Mouse (Mus musculus) heart, embryonic 16.5 days (tissue): ENCODE data around the gene Atxn2. TPM values are rescaled to one million over a fixed set of nuclear protein-coding genes. Genes with fewer than 3 reads are reported as not detected.

Experiments used
- ATAC-seq: fragments of 200-750 bp; cut with Nextera tagmentation; replicated peaks from 2 replicates; pipeline ENCODE4 v1.8.0; 2017; ENCODE audit warnings: moderate number of reproducible peaks; ENCODE audit not compliant: insufficient read depth, low FRiP score; ENCODE audit errors: extremely low read depth
- H3K27ac ChIP-seq: fragments of 300-500 bp; sonication (generic); 2 replicates; pipeline ENCODE4 v1.5.1; 2014; ENCODE audit warnings: mild to moderate bottlenecking, low read length, control low read depth, moderate library complexity
- H3K27me3 ChIP-seq: fragments of 300-500 bp; sonication (generic); 2 replicates; pipeline ENCODE4 v1.6.1; 2014; ENCODE audit warnings: low read length, mixed read lengths; ENCODE audit not compliant: control insufficient read depth, insufficient read depth
- H3K36me3 ChIP-seq: fragments of 300-500 bp; sonication (generic); 2 replicates; pipeline ENCODE4 v1.6.1; 2014; ENCODE audit not compliant: control insufficient read depth, insufficient read depth
- H3K4me1 ChIP-seq: fragments of 300-500 bp; sonication (generic); 2 replicates; pipeline ENCODE4 v1.6.1; 2014; ENCODE audit warnings: low read length, mixed read lengths; ENCODE audit not compliant: control insufficient read depth, insufficient read depth
- H3K4me2 ChIP-seq: fragments of 300-500 bp; sonication (generic); 2 replicates; pipeline ENCODE4 v1.6.1; 2014; ENCODE audit warnings: low read depth, mild to moderate bottlenecking, control low read depth, low read length
- H3K4me3 ChIP-seq: fragments of 300-500 bp; sonication (generic); 2 replicates; pipeline ENCODE4 v1.5.1; 2014; ENCODE audit warnings: mild to moderate bottlenecking, control low read depth, low read length
- H3K9ac ChIP-seq: fragments of 300-500 bp; sonication (generic); 2 replicates; pipeline ENCODE4 v1.6.1; 2014; ENCODE audit warnings: low read length, control low read depth
- H3K9me3 ChIP-seq: fragments of 300-500 bp; sonication (generic); replicated peaks from 2 replicates; pipeline ENCODE4 v1.6.1; 2016; ENCODE audit warnings: low read length; ENCODE audit not compliant: control insufficient read depth
- WGBS: fragments of 180-500 bp; shearing (Covaris S2); extraction: QIAGEN DNeasy Blood & Tissue Kit; methylation state at CpG from one replicate; pipeline ENCODE4 v1.1.7; 2014; 5-methylcytosine and 5-hydroxymethylcytosine counted together
- polyA plus RNA-seq: library from polyadenylated mRNA; unstranded; fragments of >200 nt; fragmentation: Nextera tagmentation; extraction: Ambion mirVana; gene quantifications from 2 replicates; pipeline ENCODE4 v1.2.1, GENCODE M21; 2015

Gene Atxn2
- polyA plus RNA-seq, 1 experiment from 2014 or later: 38.4 TPM

GRCm38 (mm10) chr5:121828491-121829432 lies 117.6 kb downstream of the Atxn2 start:
- Histone ChIP-seq H3K4me3 (peak overlapping the region; percentile 54), H3K4me1 (peaks cover 32% of the 10 kb centered on the region), H3K4me2 (peak overlapping the region; percentile 80), H3K27me3 (no peaks in the 10 kb centered on the region), H3K36me3 (peaks cover 22% of the 10 kb centered on the region), H3K27ac (no peak overlapping the region), H3K9me3 (no peaks in the 10 kb centered on the region), H3K9ac (peak overlapping the region; percentile 67)
- 37% methylated on average over 82 of the region's 82 CpGs for WGBS
- no peak; the same call in 1 of the 2 replicates for ATAC-seq

- WGBS: 85% methylated on average over 6 of the region's 6 CpGs
- H3K9ac ChIP-seq: no peak overlapping the region
- no peak overlapping the region for H3K27ac ChIP-seq
- peaks cover 42% of the 10 kb centered on the region for H3K4me1 ChIP-seq
- H3K9me3 ChIP-seq: no peaks in the 10 kb centered on the region
- H3K27me3 ChIP-seq: no peaks in the 10 kb centered on the region
- no peak overlapping the region for H3K4me3 ChIP-seq
- peaks cover 17% of the 10 kb centered on the region; the same call in 1 of the 2 replicates for H3K36me3 ChIP-seq
- no peak for ATAC-seq
- no peak overlapping the region for H3K4me2 ChIP-seq
Measured at GRCm38 (mm10) chr5:121831002-121831601, 120.0 kb downstream of the Atxn2 start.

- ATAC-seq: no peak
- H3K9me3 ChIP-seq: no peaks in the 10 kb centered on the region
- H3K36me3 ChIP-seq: peaks cover 9% of the 10 kb centered on the region; the same call in 1 of the 2 replicates
- peaks cover 44% of the 10 kb centered on the region for H3K4me1 ChIP-seq
- no peaks in the 10 kb centered on the region for H3K27me3 ChIP-seq
- WGBS: 69% methylated on average over 6 of the region's 6 CpGs
- H3K9ac ChIP-seq: peak overlapping the region; percentile 38; the same call in 1 of the 2 replicates
- no peak overlapping the region for H3K4me3 ChIP-seq
- H3K27ac ChIP-seq: peak overlapping the region; percentile 42; the same call in 1 of the 2 replicates
- H3K4me2 ChIP-seq: peak overlapping the region; percentile 37
Measured at GRCm38 (mm10) chr5:121832376-121833155, 121.4 kb downstream of the Atxn2 start.

GRCm38 (mm10) chr5:121833159-121833558 lies 122.0 kb downstream of the Atxn2 start:
- H3K4me2 ChIP-seq: peak overlapping the region; percentile 97
- WGBS: 93% methylated on average over 2 of the region's 2 CpGs
- H3K27me3 ChIP-seq: no peaks in the 10 kb centered on the region
- peak overlapping the region; percentile 64 for H3K27ac ChIP-seq
- no peak overlapping the region for H3K9ac ChIP-seq
- H3K4me1 ChIP-seq: peaks cover 50% of the 10 kb centered on the region
- H3K36me3 ChIP-seq: peaks cover 4% of the 10 kb centered on the region; the same call in 1 of the 2 replicates
- H3K4me3 ChIP-seq: 0 out of 2 replicates have a peak overlapping the region, but pooled peaks have one; percentile 72
- no peak for ATAC-seq
- no peaks in the 10 kb centered on the region for H3K9me3 ChIP-seq

- Histone ChIP-seq H3K4me2 (peak overlapping the region; percentile 97), H3K27ac (peak overlapping the region; percentile 87), H3K27me3 (no peaks in the 10 kb centered on the region), H3K36me3 (no peaks in the 10 kb centered on the region), H3K4me3 (peak overlapping the region; percentile 72), H3K9ac (no peak overlapping the region), H3K4me1 (peaks cover 51% of the 10 kb centered on the region), H3K9me3 (no peaks in the 10 kb centered on the region)
- WGBS: 46% methylated on average over 10 of the region's 10 CpGs
- 0 out of 2 replicates have a peak, but pooled peaks have one; percentile 3 for ATAC-seq
Measured at GRCm38 (mm10) chr5:121833572-121834240, 122.6 kb downstream of the Atxn2 start.

- 65% methylated on average over 7 of the region's 7 CpGs for WGBS
- Histone ChIP-seq H3K36me3 (no peaks in the 10 kb centered on the region), H3K4me1 (peaks cover 49% of the 10 kb centered on the region), H3K27me3 (no peaks in the 10 kb centered on the region), H3K4me2 (peak overlapping the region; percentile 97), H3K27ac (peak overlapping the region; percentile 87), H3K9ac (no peak overlapping the region), H3K4me3 (peak overlapping the region; percentile 72), H3K9me3 (no peaks in the 10 kb centered on the region)
- no peak for ATAC-seq
Measured at GRCm38 (mm10) chr5:121834241-121834606, 123.1 kb downstream of the Atxn2 start.

- Histone ChIP-seq H3K9ac (peak overlapping the region; percentile 91), H3K9me3 (no peaks in the 10 kb centered on the region), H3K27me3 (no peaks in the 10 kb centered on the region), H3K36me3 (no peaks in the 10 kb centered on the region), H3K4me3 (peak overlapping the region; percentile 72), H3K4me2 (peak overlapping the region; percentile 97), H3K27ac (peak overlapping the region; percentile 87), H3K4me1 (peaks cover 48% of the 10 kb centered on the region)
- no peak for ATAC-seq
- 20% methylated on average over 12 of the region's 12 CpGs for WGBS
Measured at GRCm38 (mm10) chr5:121834991-121835747, 124.0 kb downstream of the Atxn2 start.
